Mouse (Mus musculus) midbrain, embryonic 13.5 days (tissue): ENCODE measurements around the gene Cog6. TPM values are rescaled to one million over a fixed set of nuclear protein-coding genes. Genes with fewer than 3 reads are reported as not detected.

Experiments
- ATAC-seq: fragments of 200-750 bp; cut with Nextera tagmentation; 2 replicates; pipeline ENCODE4 v1.8.0; 2017; ENCODE audit warnings: mild to moderate bottlenecking, moderate TSS enrichment, moderate library complexity
- H3K27ac ChIP-seq: fragments of 300-500 bp; sonication (generic); 2 replicates; pipeline ENCODE4 v1.5.1; 2015; ENCODE audit warnings: inconsistent platforms, mild to moderate bottlenecking, moderate library complexity
- H3K27me3 ChIP-seq: fragments of 300-500 bp; sonication (generic); 2 replicates; pipeline ENCODE4 v1.6.1; 2015; ENCODE audit warnings: mild to moderate bottlenecking, inconsistent platforms
- H3K36me3 ChIP-seq: fragments of 300-500 bp; sonication (generic); 2 replicates; pipeline ENCODE4 v1.6.1; 2015; ENCODE audit warnings: mild to moderate bottlenecking, inconsistent platforms
- H3K4me1 ChIP-seq: fragments of 300-500 bp; sonication (generic); replicated peaks from 2 replicates; pipeline ENCODE4 v1.6.1; 2015; ENCODE audit warnings: inconsistent platforms
- H3K4me2 ChIP-seq: fragments of 300-500 bp; sonication (generic); replicated peaks from 2 replicates; pipeline ENCODE4 v1.6.1; 2015; ENCODE audit warnings: moderate library complexity, mild to moderate bottlenecking, inconsistent platforms
- H3K4me3 ChIP-seq: fragments of 300-500 bp; sonication (generic); replicated peaks from 2 replicates; pipeline ENCODE4 v1.5.1; 2015; ENCODE audit warnings: mild to moderate bottlenecking, inconsistent platforms
- H3K9ac ChIP-seq: fragments of 300-500 bp; sonication (generic); replicated peaks from 2 replicates; pipeline ENCODE4 v1.6.1; 2015; ENCODE audit warnings: mild to moderate bottlenecking, inconsistent platforms
- H3K9me3 ChIP-seq: fragments of 300-500 bp; sonication (generic); 2 replicates; pipeline ENCODE4 v1.6.1; 2016; ENCODE audit warnings: mild to moderate bottlenecking, inconsistent platforms
- WGBS: fragments of 180-500 bp; shearing (Covaris S2); methylation state at CpG from one replicate; pipeline ENCODE4 v1.1.7; 2015; 5-methylcytosine and 5-hydroxymethylcytosine counted together
- polyA plus RNA-seq: library from polyadenylated mRNA; unstranded; fragments of >200 nt; fragmentation: Nextera tagmentation; extraction: Ambion mirVana; gene quantifications from 2 replicates; pipeline ENCODE4 v1.2.1, GENCODE M21; 2015

Cog6 gene
- polyA plus RNA-seq = 57.9 and 59.9 TPM in 2 replicates

GRCm38 (mm10) chr3:53016436-53017340, at the start of gene Cog6:
Gene Cog6, minus strand, starts transcription at chr3:53017237.
- H3K27me3 ChIP-seq = 0 out of 2 replicates have a peak, but pooled peaks cover 3% of the 10 kb centered on the region
- H3K4me2 ChIP-seq = peak within 1 kb of the TSS; percentile 67
- peaks cover 8% of the 10 kb centered on the region for H3K4me1 ChIP-seq
- peak; percentile 93 for ATAC-seq
- H3K9ac ChIP-seq = peak within 1 kb of the TSS; percentile 83
- peak within 1 kb of the TSS; percentile 72 for H3K4me3 ChIP-seq
- no peaks in the 10 kb centered on the region for H3K9me3 ChIP-seq
- H3K27ac ChIP-seq = peak within 1 kb of the TSS; percentile 77
- H3K36me3 ChIP-seq = peaks cover 19% of the 10 kb centered on the region
- 6% methylated on average over 53 of the region's 53 CpGs for WGBS

- Histone ChIP-seq H3K4me3 (no peak overlapping the region), H3K27me3 (no peaks in the 10 kb centered on the region), H3K4me2 (no peak overlapping the region), H3K9ac (no peak overlapping the region), H3K27ac (no peak overlapping the region), H3K36me3 (no peaks in the 10 kb centered on the region), H3K9me3 (no peaks in the 10 kb centered on the region), H3K4me1 (no peaks in the 10 kb centered on the region)
- WGBS = 84% methylated on average over 4 of the region's 4 CpGs
- ATAC-seq = no peak
Measured at GRCm38 (mm10) chr3:53066095-53066372, 49.0 kb upstream of the Cog6 start.

- Histone ChIP-seq H3K4me2 (no peak overlapping the region), H3K36me3 (no peaks in the 10 kb centered on the region), H3K9ac (no peak overlapping the region), H3K27ac (no peak overlapping the region), H3K27me3 (no peaks in the 10 kb centered on the region), H3K9me3 (no peaks in the 10 kb centered on the region), H3K4me3 (no peak overlapping the region), H3K4me1 (no peaks in the 10 kb centered on the region)
- 88% methylated on average over 13 of the region's 13 CpGs for WGBS
- ATAC-seq = no peak
Measured at GRCm38 (mm10) chr3:53065267-53066094, 48.4 kb upstream of the Cog6 start.

GRCm38 (mm10) chr3:53063423-53064147, 46.5 kb upstream of the Cog6 start:
- Histone ChIP-seq H3K4me1 (no peaks in the 10 kb centered on the region), H3K4me2 (no peak overlapping the region), H3K9ac (no peak overlapping the region), H3K27ac (no peak overlapping the region), H3K4me3 (no peak overlapping the region), H3K9me3 (no peaks in the 10 kb centered on the region), H3K36me3 (no peaks in the 10 kb centered on the region), H3K27me3 (no peaks in the 10 kb centered on the region)
- 63% methylated on average over 13 of the region's 13 CpGs for WGBS
- ATAC-seq = no peak

- WGBS = 92% methylated on average over 2 of the region's 2 CpGs
- H3K9me3 ChIP-seq = no peaks in the 10 kb centered on the region
- no peak overlapping the region for H3K4me2 ChIP-seq
- no peak overlapping the region for H3K4me3 ChIP-seq
- H3K36me3 ChIP-seq = no peaks in the 10 kb centered on the region
- no peak for ATAC-seq
- no peaks in the 10 kb centered on the region for H3K27me3 ChIP-seq
- no peak overlapping the region for H3K27ac ChIP-seq
- H3K4me1 ChIP-seq = no peaks in the 10 kb centered on the region
- no peak overlapping the region for H3K9ac ChIP-seq
Measured at GRCm38 (mm10) chr3:53059959-53060358, 42.9 kb upstream of the Cog6 start.

- Histone ChIP-seq H3K4me3 (no peak overlapping the region), H3K4me2 (no peak overlapping the region), H3K36me3 (no peaks in the 10 kb centered on the region), H3K9ac (no peak overlapping the region), H3K27me3 (no peaks in the 10 kb centered on the region), H3K4me1 (peaks cover 15% of the 10 kb centered on the region; the same call in 1 of the 2 replicates), H3K27ac (no peak overlapping the region), H3K9me3 (no peaks in the 10 kb centered on the region)
- ATAC-seq = no peak
- WGBS = 91% methylated on average over 10 of the region's 10 CpGs
Measured at GRCm38 (mm10) chr3:53056430-53056829, 39.4 kb upstream of the Cog6 start.

GRCm38 (mm10) chr3:53052385-53052784, 35.3 kb upstream of the Cog6 start:
- H3K27me3 ChIP-seq = no peaks in the 10 kb centered on the region
- ATAC-seq = no peak
- no peaks in the 10 kb centered on the region for H3K36me3 ChIP-seq
- no peak overlapping the region for H3K27ac ChIP-seq
- H3K9me3 ChIP-seq = no peaks in the 10 kb centered on the region
- H3K4me1 ChIP-seq = peaks cover 18% of the 10 kb centered on the region; the same call in 1 of the 2 replicates
- no peak overlapping the region for H3K9ac ChIP-seq
- 21% methylated on average over 8 of the region's 8 CpGs for WGBS
- H3K4me2 ChIP-seq = no peak overlapping the region
- no peak overlapping the region for H3K4me3 ChIP-seq

GRCm38 (mm10) chr3:53046371-53046770, 29.3 kb upstream of the Cog6 start:
- Histone ChIP-seq H3K27ac (no peak overlapping the region), H3K36me3 (no peaks in the 10 kb centered on the region), H3K4me3 (no peak overlapping the region), H3K27me3 (0 out of 2 replicates have a peak, but pooled peaks cover 9% of the 10 kb centered on the region), H3K9ac (no peak overlapping the region), H3K4me2 (no peak overlapping the region), H3K9me3 (no peaks in the 10 kb centered on the region), H3K4me1 (peaks cover 30% of the 10 kb centered on the region)
- ATAC-seq = no peak
- 85% methylated on average over 6 of the region's 6 CpGs for WGBS

- 92% methylated on average over 4 of the region's 4 CpGs for WGBS
- no peak for ATAC-seq
- Histone ChIP-seq H3K36me3 (no peaks in the 10 kb centered on the region), H3K4me1 (peaks cover 32% of the 10 kb centered on the region), H3K27me3 (0 out of 2 replicates have a peak, but pooled peaks cover 9% of the 10 kb centered on the region), H3K27ac (no peak overlapping the region), H3K9me3 (no peaks in the 10 kb centered on the region), H3K9ac (no peak overlapping the region), H3K4me2 (0 out of 2 replicates have a peak overlapping the region, but pooled peaks have one; percentile 20), H3K4me3 (no peak overlapping the region)
Measured at GRCm38 (mm10) chr3:53045697-53046096, 28.7 kb upstream of the Cog6 start.

GRCm38 (mm10) chr3:53044682-53045299, 27.8 kb upstream of the Cog6 start:
- no peaks in the 10 kb centered on the region for H3K9me3 ChIP-seq
- WGBS = 67% methylated on average over 11 of the region's 11 CpGs
- peak overlapping the region; percentile 88 for H3K4me2 ChIP-seq
- peaks cover 32% of the 10 kb centered on the region for H3K4me1 ChIP-seq
- no peak for ATAC-seq
- H3K9ac ChIP-seq = peak overlapping the region; percentile 15
- peak overlapping the region; percentile 20 for H3K4me3 ChIP-seq
- H3K36me3 ChIP-seq = no peaks in the 10 kb centered on the region
- peaks cover 17% of the 10 kb centered on the region; the same call in 1 of the 2 replicates for H3K27me3 ChIP-seq
- H3K27ac ChIP-seq = no peak overlapping the region

GRCm38 (mm10) chr3:53044238-53044637, 27.2 kb upstream of the Cog6 start:
- Histone ChIP-seq H3K36me3 (no peaks in the 10 kb centered on the region), H3K27ac (no peak overlapping the region), H3K4me3 (peak overlapping the region; percentile 20), H3K9ac (peak overlapping the region; percentile 15), H3K4me2 (peak overlapping the region; percentile 88), H3K9me3 (no peaks in the 10 kb centered on the region), H3K27me3 (peaks cover 19% of the 10 kb centered on the region; the same call in 1 of the 2 replicates), H3K4me1 (peaks cover 32% of the 10 kb centered on the region)
- ATAC-seq = no peak
- WGBS = 80% methylated on average over 7 of the region's 7 CpGs
